Mouse (Mus musculus): ENCODE measurements around the gene Sema4d. TPM values are rescaled to one million over a fixed set of nuclear protein-coding genes. Genes with fewer than 3 reads are reported as not detected.

Sema4d gene
- total and polyA plus RNA-seq, 3 experiments: 6.9 to 20.3 TPM; not detected in 1

- no peak overlapping the region for H3K4me3 ChIP-seq (ENCODE audit: control insufficient read depth in 1 of 2, insufficient read depth in 1 of 2, low read depth in 2 of 2, low read length in 2 of 2)
- H3K27ac ChIP-seq (ENCODE audit: control insufficient read depth, low read depth, low read length): no peak overlapping the region
- DNase-seq (ENCODE audit: low read depth, low spot score): no peak
- peaks cover 27 to 41% of the 10 kb centered on the region in 2 experiments for H3K4me1 ChIP-seq (ENCODE audit: control insufficient read depth in 1 of 2, insufficient read depth in 2 of 2, low read length in 2 of 2)
- H3K79me2 ChIP-seq (ENCODE audit: control insufficient read depth, insufficient read depth, low read length, poor library complexity): 0 out of 2 replicates have a peak, but pooled peaks cover 4% of the 10 kb centered on the region
- no peak for TF ChIP-seq MYB (IDR thresholded peaks at IDR 0.05; ENCODE audit: low read depth, low read length)
- TF ChIP-seq MEF2A (IDR thresholded peaks at IDR 0.05; ENCODE audit: extremely low read depth, insufficient replicate concordance, low read depth, low read length, poor library complexity, severe bottlenecking): no peak
- no peak for TF ChIP-seq USF2 (IDR thresholded peaks at IDR 0.05; ENCODE audit: borderline replicate concordance in 1 of 2, insufficient read depth in 1 of 2, low read depth in 1 of 2, low read length in 2 of 2)
- TF ChIP-seq SIN3A (IDR thresholded peaks at IDR 0.05; ENCODE audit: low read length): no peak
- no peak for TF ChIP-seq ELF1 (IDR thresholded peaks at IDR 0.05; ENCODE audit: low read depth, low read length)
- no peak for TF ChIP-seq ZC3H11A (IDR thresholded peaks at IDR 0.05; ENCODE audit: low read depth, low read length)
- no peak for TF ChIP-seq GATA1 (IDR thresholded peaks at IDR 0.05; ENCODE audit: low read depth, low read length)
- no peak for TF ChIP-seq ZKSCAN1 (IDR thresholded peaks at IDR 0.05; ENCODE audit: low read depth, low read length)
- no peak for TF ChIP-seq NRF1 (IDR thresholded peaks at IDR 0.05; ENCODE audit: insufficient read depth, low read depth, low read length, poor library complexity, severe bottlenecking)
- TF ChIP-seq BHLHE40 (IDR thresholded peaks at IDR 0.05; ENCODE audit: borderline replicate concordance, low read depth, low read length): no peak
- no peak for TF ChIP-seq RAD21 (IDR thresholded peaks at IDR 0.05; ENCODE audit: low read depth, low read length)
- no peak for TF ChIP-seq POLR2A (IDR thresholded peaks at IDR 0.05; ENCODE audit: control insufficient read depth in 1 of 2, insufficient read depth in 1 of 2, low read depth in 1 of 2, low read length in 2 of 2, poor library complexity in 1 of 2)
- TF ChIP-seq CHD2 (IDR thresholded peaks at IDR 0.05; ENCODE audit: low read length): no peak
- no peak for TF ChIP-seq MXI1 (IDR thresholded peaks at IDR 0.05; ENCODE audit: low read depth, low read length)
- no peak for TF ChIP-seq E2F4 (IDR thresholded peaks at IDR 0.05; ENCODE audit: borderline replicate concordance, low read depth, low read length)
- no peak overlapping the region for H3K9ac ChIP-seq (ENCODE audit: control insufficient read depth, low read depth, low read length, poor library complexity, severe bottlenecking)
- H3K36me3 ChIP-seq (ENCODE audit: control insufficient read depth in 1 of 2, insufficient read depth in 2 of 2, low read length in 2 of 2): peaks cover 0 to 37% of the 10 kb centered on the region in 2 experiments; a peak in 2 of 4 replicates
- H3K27me3 ChIP-seq (ENCODE audit: control insufficient read depth in 1 of 2, insufficient read depth in 2 of 2, low read length in 2 of 2): no peaks in the 10 kb centered on the region
- no peaks in the 10 kb centered on the region for H3K9me3 ChIP-seq (replicated peaks; ENCODE audit: insufficient read depth, low read length)
Measured at GRCm38 (mm10) chr13:51749578-51750345, 43.8 kb downstream of the Sema4d start.

- Histone ChIP-seq H3K27me3 (ENCODE audit: control insufficient read depth in 1 of 2, insufficient read depth in 2 of 2, low read length in 2 of 2) (no peaks in the 10 kb centered on the region), H3K4me3 (ENCODE audit: control insufficient read depth in 1 of 2, insufficient read depth in 1 of 2, low read depth in 2 of 2, low read length in 2 of 2) (0 out of 4 replicates have a peak overlapping the region, but pooled peaks of 1 of the 2 experiments have one; percentile 1), H3K79me2 (ENCODE audit: control insufficient read depth, insufficient read depth, low read length, poor library complexity) (0 out of 2 replicates have a peak, but pooled peaks cover 4% of the 10 kb centered on the region), H3K36me3 (ENCODE audit: control insufficient read depth in 1 of 2, insufficient read depth in 2 of 2, low read length in 2 of 2) (peaks cover 0 to 37% of the 10 kb centered on the region in 2 experiments; a peak in 2 of 4 replicates), H3K9me3 (replicated peaks; ENCODE audit: insufficient read depth, low read length) (no peaks in the 10 kb centered on the region), H3K27ac (ENCODE audit: control insufficient read depth, low read depth, low read length) (peak overlapping the region; percentile 66), H3K9ac (ENCODE audit: control insufficient read depth, low read depth, low read length, poor library complexity, severe bottlenecking) (peak overlapping the region; percentile 47), H3K4me1 (ENCODE audit: control insufficient read depth in 1 of 2, insufficient read depth in 2 of 2, low read length in 2 of 2) (peaks cover 27 to 42% of the 10 kb centered on the region in 2 experiments)
- DNase-seq (ENCODE audit: low read depth, low spot score): peak; percentile 93
- TF ChIP-seq JUND (IDR thresholded peaks at IDR 0.05; ENCODE audit: low read depth, low read length) (no peak), CHD1 (IDR thresholded peaks at IDR 0.05; ENCODE audit: low read depth, low read length) (no peak), SMC3 (IDR thresholded peaks at IDR 0.05; ENCODE audit: low read depth, low read length) (no peak), E2F4 (IDR thresholded peaks at IDR 0.05; ENCODE audit: borderline replicate concordance, low read depth, low read length) (no peak), MXI1 (IDR thresholded peaks at IDR 0.05; ENCODE audit: low read depth, low read length) (peak; percentile 62; the same call in 1 of the 2 replicates), ZKSCAN1 (IDR thresholded peaks at IDR 0.05; ENCODE audit: low read depth, low read length) (no peak), MYC (IDR thresholded peaks at IDR 0.05; ENCODE audit: low read depth, low read length) (peak; percentile 70), RAD21 (IDR thresholded peaks at IDR 0.05; ENCODE audit: low read depth, low read length) (no peak), HCFC1 (IDR thresholded peaks at IDR 0.05; ENCODE audit: low read depth, low read length) (peak; percentile 22; the same call in 1 of the 2 replicates), GABPA (IDR thresholded peaks at IDR 0.05; ENCODE audit: low read depth, low read length) (no peak), SIN3A (IDR thresholded peaks at IDR 0.05; ENCODE audit: low read length) (peak; percentile 83), TAL1 (IDR thresholded peaks at IDR 0.05; ENCODE audit: low read length) (peak; percentile 80), ZMIZ1 (IDR thresholded peaks at IDR 0.05; ENCODE audit: low read depth, low read length) (peak; percentile 65; the same call in 1 of the 2 replicates), TCF12 (IDR thresholded peaks at IDR 0.05; ENCODE audit: low read depth, low read length) (peak; percentile 86), MAX (IDR thresholded peaks at IDR 0.05; ENCODE audit: low read length) (peak; percentile 40), NELFE (IDR thresholded peaks at IDR 0.05; ENCODE audit: low read depth, low read length) (no peak; the same call in none of the 2 replicates), UBTF (IDR thresholded peaks at IDR 0.05; ENCODE audit: borderline replicate concordance, insufficient read depth, low read depth, low read length) (no peak), ZC3H11A (IDR thresholded peaks at IDR 0.05; ENCODE audit: low read depth, low read length) (no peak), NRF1 (IDR thresholded peaks at IDR 0.05; ENCODE audit: insufficient read depth, low read depth, low read length, poor library complexity, severe bottlenecking) (no peak)
Measured at GRCm38 (mm10) chr13:51748009-51748552, 45.5 kb downstream of the Sema4d start.
